Mouse (Mus musculus): ENCODE measurements around the gene Sema3b.

The Sema3b gene

DNA sequence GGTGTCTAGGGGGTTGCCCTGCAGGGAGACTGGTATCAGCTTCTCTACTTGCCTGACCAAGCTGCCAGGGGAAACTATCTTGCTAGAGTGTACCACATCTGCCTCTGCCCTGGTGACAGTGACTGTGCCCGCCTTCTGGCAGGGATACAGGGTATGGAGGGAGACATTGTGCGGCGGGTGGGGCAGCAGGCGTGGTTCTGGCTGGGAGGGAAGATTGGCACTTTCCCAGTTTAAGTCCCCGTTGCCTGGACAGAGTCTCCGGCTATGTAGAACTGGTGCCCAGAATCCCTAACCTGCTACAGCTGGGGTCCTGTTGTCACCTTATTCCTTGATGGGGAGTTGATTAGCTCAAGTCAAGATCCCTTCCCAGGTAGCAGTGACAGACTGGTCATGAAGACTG, 23.4 kb upstream of the Sema3b start:
- DNase-seq = no peak

- DNase-seq = no peak
These were observed 22.8 kb upstream of the Sema3b start for GRCm38 (mm10) chr9:107631861-107632260.

DNA sequence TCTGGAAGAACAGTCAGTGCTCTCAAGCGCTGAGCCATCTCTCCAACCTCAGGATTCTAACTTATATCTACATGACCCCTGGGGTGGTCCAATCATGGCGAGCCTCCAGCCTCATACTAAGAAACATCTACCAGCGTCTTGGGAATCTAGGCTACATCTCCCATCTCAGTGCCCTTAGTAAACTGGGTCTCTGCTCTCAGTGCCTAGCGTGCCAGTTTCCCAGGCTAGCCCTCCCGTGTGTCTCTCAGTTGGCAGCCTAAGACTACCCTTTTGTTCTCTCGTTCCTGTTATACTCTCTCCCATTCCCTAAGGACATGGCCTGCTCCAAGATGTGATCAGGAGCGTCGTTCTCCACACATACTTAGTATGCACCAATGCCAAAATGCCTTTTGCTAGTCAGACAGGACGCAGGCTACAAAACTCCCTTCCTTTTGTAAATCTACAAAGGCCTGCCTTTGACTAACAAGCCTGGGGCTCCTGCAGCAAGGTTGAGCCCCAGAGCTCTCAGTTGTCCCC, 22.3 kb upstream of the Sema3b start:
- DNase-seq = no peak

DNA sequence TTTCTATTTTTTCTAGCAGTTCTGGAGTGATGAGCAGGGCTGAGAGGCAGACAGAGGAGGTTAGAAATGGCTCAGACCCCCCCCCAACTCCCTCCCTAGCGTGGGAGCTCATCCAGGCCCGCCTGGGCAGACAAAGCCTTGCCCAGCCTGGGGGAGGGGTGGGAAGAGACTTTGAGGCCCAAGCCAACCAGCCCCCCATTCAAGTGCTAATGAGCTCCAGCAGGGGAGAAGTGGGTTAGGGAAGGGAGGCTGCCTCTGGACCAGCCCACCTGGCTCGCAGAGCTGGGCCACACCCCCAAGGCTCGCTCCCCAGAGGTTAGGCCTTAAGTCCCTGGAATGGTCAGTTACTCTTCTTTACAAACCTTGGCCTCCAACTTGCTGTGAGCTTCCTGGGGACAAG, 21.5 kb upstream of the Sema3b start:
- no peak for DNase-seq

DNA sequence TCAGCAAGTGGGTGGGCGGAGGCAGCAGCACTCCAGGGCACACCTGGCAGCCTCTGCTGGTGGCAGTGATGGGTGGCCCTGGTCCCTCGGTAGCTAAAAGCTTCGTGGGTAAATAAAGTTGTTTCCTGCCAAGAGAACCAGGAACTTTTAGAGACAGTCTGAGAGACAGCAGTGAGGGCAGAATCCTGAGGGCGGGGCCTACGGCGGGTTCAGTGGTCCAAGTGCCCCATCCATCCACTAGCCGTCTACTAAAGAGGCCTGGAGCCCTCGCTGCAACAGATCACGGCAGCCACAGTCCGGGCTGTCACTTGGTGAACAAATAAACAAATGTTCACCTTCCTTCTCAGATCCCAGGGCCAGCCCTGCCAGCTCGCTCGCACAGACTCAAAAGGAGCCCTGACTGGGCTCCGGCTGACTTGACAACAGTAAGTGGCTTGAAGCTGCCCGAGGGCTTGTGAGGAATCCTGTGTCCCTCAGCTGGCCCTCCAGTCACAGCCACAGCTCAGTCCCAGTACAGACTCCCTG, 20.9 kb upstream of the Sema3b start:
- peak; percentile 56 to 64 for DNase-seq

DNA sequence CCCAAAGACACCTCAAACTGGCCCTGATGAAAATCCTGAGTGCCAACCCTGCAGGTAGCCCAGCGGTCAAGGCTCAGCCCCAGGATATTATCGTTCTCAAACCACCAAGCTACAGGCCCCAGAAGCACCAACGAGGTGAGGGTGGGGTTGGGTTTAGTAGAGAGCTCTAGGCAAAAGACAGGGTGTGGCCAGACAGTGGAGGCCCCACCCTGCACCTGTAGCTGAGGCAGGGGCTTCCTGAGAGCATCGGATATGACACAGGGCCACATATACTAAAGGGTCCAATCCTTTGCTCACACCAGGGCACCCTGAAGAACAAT, 20.3 kb upstream of the Sema3b start:
- DNase-seq = no peak

DNA sequence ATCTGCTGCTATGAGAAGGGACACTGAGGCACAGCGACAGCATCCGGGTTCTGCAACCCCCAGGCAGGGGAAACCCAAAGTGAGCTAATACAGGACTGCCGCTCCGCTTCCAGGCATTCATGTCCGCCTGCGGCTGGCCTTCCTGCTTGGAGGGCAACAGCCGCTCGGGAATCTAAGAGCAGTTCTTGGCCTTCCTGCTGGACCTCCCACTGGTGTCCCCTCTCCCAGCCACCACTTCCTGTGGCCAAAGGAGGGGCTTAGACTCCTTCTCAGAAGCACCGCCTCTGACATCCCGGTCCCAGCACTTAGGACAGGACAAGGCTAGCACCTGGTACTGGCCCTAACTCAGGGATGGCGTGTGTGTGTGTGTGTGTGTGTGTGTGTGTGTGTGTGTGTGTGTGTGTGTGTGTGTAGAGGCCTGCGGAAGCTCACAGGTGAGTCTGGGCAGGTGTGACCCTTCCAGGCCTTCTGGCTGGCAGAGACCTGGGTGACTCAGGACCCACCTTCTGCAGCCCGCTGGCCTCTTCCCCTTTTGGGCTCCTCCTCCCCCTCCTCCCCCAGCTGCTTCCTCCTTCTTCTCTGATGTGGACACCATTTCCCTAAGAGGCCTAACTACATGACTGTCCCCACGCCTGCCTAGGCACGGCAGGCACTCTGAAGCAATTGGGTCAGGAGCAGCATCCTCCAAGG, 19.8 kb upstream of the Sema3b start:
- no peak for DNase-seq

- no peak for DNase-seq
These were observed 18.6 kb upstream of the Sema3b start for GRCm38 (mm10) chr9:107627387-107628255.

GRCm38 (mm10) chr9:107626844-107627277, 17.8 kb upstream of the Sema3b start:
- peak; percentile 79 to 89 for DNase-seq

- no peak for DNase-seq
These were observed 17.3 kb upstream of the Sema3b start for GRCm38 (mm10) chr9:107626158-107626843.

- DNase-seq = no peak
These were observed 16.5 kb upstream of the Sema3b start for GRCm38 (mm10) chr9:107625351-107626128.

DNA sequence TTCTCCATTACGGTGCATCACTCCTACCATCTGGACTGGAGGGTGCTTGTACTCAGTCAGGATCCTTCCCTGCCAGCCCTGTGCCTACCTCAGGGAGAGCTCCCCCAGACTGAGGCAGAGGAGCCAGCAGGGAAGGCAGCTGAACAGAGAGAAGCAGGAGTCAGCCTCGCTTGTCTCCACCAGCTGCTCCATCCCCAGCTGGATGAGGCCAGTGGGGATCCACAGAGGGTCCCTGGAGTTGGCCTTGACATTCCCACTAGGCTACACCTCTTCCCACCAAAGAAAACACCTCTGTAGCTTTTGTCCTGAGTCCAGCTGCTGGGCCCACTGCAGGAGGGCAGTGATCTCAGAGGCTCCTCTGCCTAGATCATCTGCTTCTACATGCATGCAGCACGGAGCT, 15.9 kb upstream of the Sema3b start:
- no peak for DNase-seq

GRCm38 (mm10) chr9:107624539-107624938, 15.5 kb upstream of the Sema3b start:
- DNase-seq = peak in 1 of 2 experiments; percentile 73

DNA sequence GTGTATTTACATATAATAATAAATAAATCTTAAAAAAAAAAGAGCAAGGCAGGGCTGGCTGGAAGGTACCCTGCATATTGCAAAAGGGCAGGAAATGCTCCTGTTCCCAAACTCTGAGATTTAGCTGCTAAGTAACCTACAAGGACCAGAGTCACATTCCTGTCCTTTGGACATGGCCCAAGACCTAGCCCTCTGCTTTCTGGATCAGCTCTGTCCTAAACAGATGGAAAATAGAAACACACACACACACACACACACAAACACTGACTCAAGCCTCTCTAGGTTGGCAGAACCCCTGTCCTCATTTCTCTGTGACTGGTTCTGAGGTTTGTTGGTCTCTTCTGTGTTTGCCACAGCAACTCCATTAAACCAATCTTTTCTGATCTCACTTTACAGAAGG, 11.9 kb upstream of the Sema3b start:
- DNase-seq = no peak

GRCm38 (mm10) chr9:107619546-107619879, 10.5 kb upstream of the Sema3b start:
- DNase-seq = no peak

DNA sequence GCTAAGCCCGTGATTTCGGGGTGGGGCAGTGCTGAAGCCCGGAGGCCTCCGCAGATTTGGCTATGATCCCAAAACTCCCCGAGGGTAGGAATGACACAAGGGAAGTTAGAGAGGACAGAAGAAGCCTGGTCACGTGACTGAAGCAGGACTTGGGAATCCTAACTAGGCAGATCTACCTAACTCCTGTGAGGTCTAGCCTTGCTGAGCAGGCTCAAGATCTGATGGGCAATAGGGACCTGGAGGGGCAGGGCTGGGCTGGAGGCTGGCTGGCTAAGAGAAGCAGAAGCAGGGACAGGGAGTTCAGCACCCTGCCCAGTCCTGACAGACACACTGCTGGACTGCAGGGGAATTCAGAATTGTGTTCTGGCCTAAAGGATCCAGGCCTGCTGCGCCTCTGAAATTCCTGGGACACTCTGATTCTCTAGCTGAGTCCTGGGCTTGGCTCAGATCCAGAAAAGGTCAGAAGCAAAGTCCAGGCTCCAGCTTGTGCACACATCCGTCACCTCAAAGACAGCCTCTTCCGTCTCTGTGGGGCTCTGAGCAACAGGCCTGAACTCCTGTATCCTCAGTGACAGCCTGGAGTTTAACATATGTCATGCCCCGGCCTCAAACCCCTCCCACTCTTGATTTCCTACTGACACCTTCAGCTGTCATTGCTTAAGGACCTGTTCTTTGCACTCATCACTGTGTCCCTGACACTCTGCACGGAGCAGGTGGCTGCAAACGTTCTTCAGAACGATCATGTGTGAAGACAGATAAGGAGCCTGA, 9.9 kb upstream of the Sema3b start:
- DNase-seq = no peak

DNA sequence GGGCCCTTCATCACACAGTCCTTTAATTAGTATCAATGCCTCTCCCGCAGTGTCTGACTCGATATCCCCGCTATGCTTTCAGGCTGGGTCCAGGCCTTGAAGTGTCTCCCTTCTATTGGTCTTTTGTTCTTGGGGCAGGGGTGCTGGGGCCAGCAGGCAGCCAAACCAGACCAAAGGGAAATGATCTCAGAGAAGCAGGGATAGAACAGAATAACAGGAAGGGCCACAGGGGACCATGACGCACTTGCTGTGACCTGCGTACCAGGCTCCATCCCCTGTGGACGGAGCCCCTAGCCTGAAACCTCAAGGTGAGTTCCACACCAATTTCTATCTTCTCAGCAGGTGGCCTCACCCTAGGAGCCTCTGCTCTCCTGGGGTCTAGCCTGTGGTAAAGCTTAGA, 9.1 kb upstream of the Sema3b start:
- DNase-seq = no peak

DNA sequence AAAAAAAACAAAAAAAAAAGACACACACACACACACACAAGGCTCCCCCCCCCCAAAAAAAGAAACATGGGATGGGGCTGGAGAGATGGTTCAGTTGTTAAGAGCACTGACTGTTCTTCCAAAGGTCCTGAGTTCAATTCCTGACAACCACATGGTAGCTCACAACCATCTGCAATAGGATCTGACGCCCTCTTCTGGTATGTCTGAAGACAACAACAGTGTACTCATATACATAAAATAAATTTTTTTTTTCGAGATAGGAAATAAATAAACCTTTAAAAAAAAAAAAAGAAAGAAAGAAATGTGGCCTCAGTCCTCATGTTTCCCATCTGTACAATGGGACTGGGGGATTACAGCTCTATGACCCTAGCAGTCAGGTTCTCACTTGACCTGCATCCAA, 8.4 kb upstream of the Sema3b start:
- DNase-seq = no peak

DNA sequence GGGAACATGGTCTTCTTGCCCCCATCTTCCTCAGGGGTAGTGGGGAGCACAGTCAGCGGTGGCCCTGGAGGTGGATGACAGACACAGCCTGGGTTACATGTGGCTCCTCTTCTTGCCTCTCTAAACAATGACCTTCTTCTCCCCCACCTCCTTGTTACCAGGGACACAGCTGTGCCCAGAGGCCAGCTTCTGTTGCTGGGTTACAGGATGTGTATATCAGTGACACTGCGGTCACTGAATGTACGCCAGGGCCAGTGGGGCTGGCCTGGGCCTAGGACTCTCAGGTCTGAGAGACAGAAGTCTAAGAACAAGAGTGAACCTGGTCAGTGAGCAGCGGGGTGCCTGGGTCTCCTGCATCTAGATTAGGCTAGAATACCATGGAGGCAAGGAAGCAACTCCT, 6.0 kb upstream of the Sema3b start:
- no peak for DNase-seq

GRCm38 (mm10) chr9:107612945-107613569, 4.0 kb upstream of the Sema3b start:
- DNase-seq = no peak

DNA sequence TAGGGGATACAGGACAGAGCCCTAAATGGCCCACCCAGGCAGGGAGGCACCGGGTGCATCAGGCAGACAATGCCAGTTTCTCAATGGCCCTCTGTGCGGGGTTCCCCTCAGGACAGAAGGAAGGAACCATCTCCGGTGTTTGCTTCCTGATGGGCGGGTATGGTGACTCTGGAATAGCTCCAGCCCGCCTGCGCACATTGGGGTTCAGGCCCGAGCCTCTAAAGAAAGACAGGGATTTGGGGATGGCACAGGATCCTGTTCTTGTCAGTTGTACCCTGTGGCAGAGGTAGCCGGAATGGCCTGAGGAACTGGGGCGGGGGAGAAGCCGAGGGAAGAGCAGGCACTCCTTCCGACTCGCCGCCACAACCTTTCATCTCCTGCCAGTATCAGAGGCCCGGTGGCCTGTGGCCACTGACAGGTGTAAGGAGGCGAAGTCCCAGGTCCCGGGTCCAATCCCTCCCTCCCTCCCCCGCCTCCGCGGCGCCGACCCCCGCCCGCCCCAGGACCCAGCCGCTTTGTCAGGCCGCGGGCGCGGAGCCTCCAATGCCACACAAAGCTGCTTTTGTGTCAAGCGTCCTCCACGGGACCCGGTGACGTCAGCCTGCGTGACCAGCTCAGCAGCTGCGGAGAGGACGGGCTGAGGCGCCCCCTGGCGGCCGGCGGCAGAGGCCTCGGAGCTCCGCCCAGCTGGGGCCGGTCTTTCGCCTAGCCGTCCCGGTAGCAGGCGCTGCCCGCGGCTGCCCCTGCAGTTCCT, 3.3 kb upstream of the Sema3b start:
- peak; percentile 92 to 93 for DNase-seq
